ENCODE assay signal across 7 mouse cellular contexts in the genomic region with DNA sequence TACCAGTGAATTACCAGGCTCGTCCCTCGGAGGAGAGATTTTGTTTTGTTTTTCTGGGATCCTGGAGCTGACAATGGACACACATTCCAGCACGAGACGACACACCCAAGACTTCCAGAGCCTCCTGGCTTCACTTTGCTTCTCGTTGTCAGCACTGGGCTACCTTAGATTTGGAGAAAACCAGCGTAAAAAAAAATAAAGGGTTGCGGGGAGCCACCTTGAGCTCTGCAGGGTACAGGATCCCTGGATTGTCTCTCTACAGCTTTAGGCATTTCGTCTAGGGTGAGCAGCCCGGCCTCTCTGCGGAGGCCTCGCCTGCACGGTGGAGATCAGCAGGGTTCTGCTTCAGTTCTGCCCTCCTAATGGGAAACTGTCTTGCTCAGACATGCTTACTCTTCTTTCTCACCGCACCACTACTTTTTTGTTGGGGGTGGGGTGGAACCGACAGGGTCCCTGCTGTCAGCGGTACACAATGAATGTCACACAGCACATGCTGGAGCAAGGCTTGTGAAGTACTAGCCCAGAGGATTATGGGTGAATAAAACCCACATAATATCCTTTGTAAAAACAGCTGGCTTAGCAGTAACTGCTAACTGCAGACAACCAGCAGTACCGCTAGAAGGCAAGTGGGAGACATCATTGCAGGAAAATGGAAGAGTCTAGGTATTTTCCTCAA.
DNase-seq lines count a peak whose midpoint lies in the region; ATAC-seq lines count a peak whose summit lies in the region.

No protein-coding gene starts in this region.

- H3K4me1 ChIP-seq in embryonic facial prominence, embryonic 10.5 days: 0 out of 2 replicates have a peak, but pooled peaks cover 2% of the 10 kb centered on the region
- H3K4me1 ChIP-seq in intestine, embryonic 15.5 days (replicated peaks): no peaks in the 10 kb centered on the region

- 22% methylated on average over 16 of the region's 16 CpGs for WGBS in embryonic facial prominence, embryonic 10.5 days
- 31% methylated on average over 16 of the region's 16 CpGs for WGBS in intestine, embryonic 15.5 days

- H3K4me3 ChIP-seq in embryonic facial prominence, embryonic 10.5 days: peak overlapping the region; percentile 41
- 0 out of 2 replicates have a peak overlapping the region, but pooled peaks have one; percentile 9 for H3K4me3 ChIP-seq in intestine, embryonic 15.5 days (replicated peaks)

- H3K4me2 ChIP-seq in intestine, embryonic 15.5 days (replicated peaks): peak overlapping the region; percentile 41

- DNase-seq in adrenal gland, adult 2 months: peak; percentile 63
- no peak for DNase-seq in embryonic facial prominence, embryonic 10.5 days (ENCODE audit: low spot score)
- DNase-seq in gonadal fat pad, adult 2 months (ENCODE audit: low read depth): peak; percentile 12
- DNase-seq in left cerebral cortex, postnatal 36 days (ENCODE audit: low spot score in 2 of 2): peak; percentile 44 to 46
- DNase-seq in skeletal muscle tissue, adult 2 months (ENCODE audit: low read depth, low spot score): peak; percentile 52

- no peaks in the 10 kb centered on the region for H3K36me3 ChIP-seq in embryonic facial prominence, embryonic 10.5 days (replicated peaks)
- H3K36me3 ChIP-seq in intestine, embryonic 15.5 days: no peaks in the 10 kb centered on the region

- H3K27me3 ChIP-seq in embryonic facial prominence, embryonic 10.5 days (replicated peaks; ENCODE audit: low read depth, poor library complexity, severe bottlenecking): peaks cover 96% of the 10 kb centered on the region
- no peaks in the 10 kb centered on the region for H3K27me3 ChIP-seq in intestine, embryonic 15.5 days (replicated peaks)

- intact Hi-C loops in left cerebral cortex, postnatal 36 days (cut with DNase I): loop anchor here (1.0 to 10.0 kb wide), 5 partner anchors 136 to 572 kb away; a partner anchor contains a TSS

- H3K27ac ChIP-seq in embryonic facial prominence, embryonic 10.5 days (replicated peaks): peak overlapping the region; percentile 81
- H3K27ac ChIP-seq in intestine, embryonic 15.5 days: peak overlapping the region; percentile 70

- no peak overlapping the region for H3K9ac ChIP-seq in intestine, embryonic 15.5 days

- no peaks in the 10 kb centered on the region for H3K9me3 ChIP-seq in embryonic facial prominence, embryonic 10.5 days
- no peaks in the 10 kb centered on the region for H3K9me3 ChIP-seq in intestine, embryonic 15.5 days

- peak; percentile 74 for ATAC-seq in intestine, embryonic 15.5 days
- ATAC-seq in megakaryocyte-erythroid progenitor cell, adult 5-6 weeks (replicated peaks; ENCODE audit: low FRiP score, low TSS enrichment, poor library complexity, severe bottlenecking): peak; percentile 70
